Mouse (Mus musculus): ENCODE results near the gene Tmed10. TPM values are rescaled to one million over a fixed set of nuclear protein-coding genes. Genes with fewer than 3 reads are reported as not detected.

Gene Tmed10
- polyA plus RNA-seq, 1 experiment from 2014 or later, result 170 TPM

DNA sequence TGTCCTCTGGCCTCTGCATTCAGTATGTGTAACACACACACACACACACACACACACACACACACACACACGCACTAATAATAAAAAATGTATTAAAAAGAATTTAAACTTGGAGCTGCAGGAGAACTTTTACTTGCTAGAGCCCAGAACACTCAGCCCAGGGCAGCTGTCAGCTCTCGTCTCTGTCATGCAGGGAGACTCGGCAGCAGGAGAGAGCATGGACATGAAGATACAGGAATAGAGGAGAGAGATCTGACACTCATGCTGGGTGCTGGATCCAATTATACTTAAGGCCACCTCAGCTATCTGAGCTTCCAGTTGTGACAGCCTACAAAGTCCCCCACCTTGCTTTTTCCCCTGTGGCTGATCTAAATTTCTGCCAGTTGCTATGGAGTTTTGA is 41.2 kb upstream of the Tmed10 start:
- ATAC-seq, result no peak
- 71% methylated on average over 3 of the region's 3 CpGs for WGBS (ENCODE audit: insufficient replicate concordance)

GRCm38 (mm10) chr12:85411136-85411535 is 36.5 kb upstream of the Tmed10 start:
- H3K9ac ChIP-seq (replicated peaks), result no peak overlapping the region
- H3K27ac ChIP-seq (ENCODE audit: low read depth), result no peak overlapping the region
- H3K27me3 ChIP-seq (ENCODE audit: insufficient read depth, low read length), result no peaks in the 10 kb centered on the region
- peaks cover 4% of the 10 kb centered on the region for H3K9me3 ChIP-seq (ENCODE audit: low read length)
- WGBS (ENCODE audit: insufficient replicate concordance), result 89% methylated on average over 2 of the region's 2 CpGs
- TF ChIP-seq CTCF (IDR thresholded peaks at IDR 0.05; ENCODE audit: low read depth) (no peak), EP300 (IDR thresholded peaks at IDR 0.05; ENCODE audit: low read depth) (no peak)
- no peak overlapping the region for H3K4me3 ChIP-seq (ENCODE audit: low read depth, low read length)
- no peak overlapping the region for H3K4me2 ChIP-seq (ENCODE audit: low read depth, low read length)
- DNase-seq, result no peak
- no peaks in the 10 kb centered on the region for H3K4me1 ChIP-seq (ENCODE audit: insufficient read depth)
- ATAC-seq, result no peak
- no peaks in the 10 kb centered on the region for H3K36me3 ChIP-seq (replicated peaks; ENCODE audit: insufficient read depth, low read length)

More for the DNA sequence above, 41.2 kb upstream of the Tmed10 start:
- Histone ChIP-seq H3K4me1 (ENCODE audit: insufficient read depth) (no peaks in the 10 kb centered on the region), H3K9ac (replicated peaks) (no peak overlapping the region), H3K27ac (ENCODE audit: low read depth) (no peak overlapping the region), H3K4me2 (ENCODE audit: low read depth, low read length) (no peak overlapping the region), H3K4me3 (ENCODE audit: low read depth, low read length) (no peak overlapping the region), H3K27me3 (ENCODE audit: insufficient read depth, low read length) (no peaks in the 10 kb centered on the region), H3K36me3 (replicated peaks; ENCODE audit: insufficient read depth, low read length) (no peaks in the 10 kb centered on the region), H3K9me3 (ENCODE audit: low read length) (peaks cover 4% of the 10 kb centered on the region)
- DNase-seq, result no peak
- TF ChIP-seq CTCF (IDR thresholded peaks at IDR 0.05; ENCODE audit: low read depth) (no peak), EP300 (IDR thresholded peaks at IDR 0.05; ENCODE audit: low read depth) (no peak)

DNA sequence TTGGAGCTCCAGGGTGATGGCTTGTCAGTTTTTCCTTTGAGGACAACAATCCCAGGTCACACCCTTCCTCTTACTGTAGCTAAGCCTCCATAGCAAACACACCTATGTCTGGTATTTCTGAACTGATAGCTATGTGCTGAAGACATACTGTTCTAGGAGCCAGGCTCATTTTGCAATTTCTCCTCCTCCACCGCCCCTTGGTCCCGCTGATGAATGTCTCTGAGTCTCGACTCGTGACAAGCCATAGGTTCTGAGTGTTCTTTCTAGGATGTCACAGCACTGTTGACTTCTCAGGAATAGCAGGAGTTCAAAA is 23.3 kb upstream of the Tmed10 start:
- DNase-seq (no peak), ATAC-seq (no peak; the same call in 1 of the 2 replicates)
- Histone ChIP-seq H3K4me2 (ENCODE audit: low read depth, low read length) (no peak overlapping the region), H3K4me1 (ENCODE audit: insufficient read depth) (peaks cover 9% of the 10 kb centered on the region), H3K27ac (ENCODE audit: low read depth) (no peak overlapping the region), H3K9me3 (ENCODE audit: low read length) (no peaks in the 10 kb centered on the region), H3K36me3 (replicated peaks; ENCODE audit: insufficient read depth, low read length) (no peaks in the 10 kb centered on the region), H3K27me3 (ENCODE audit: insufficient read depth, low read length) (no peaks in the 10 kb centered on the region), H3K9ac (replicated peaks) (no peak overlapping the region), H3K4me3 (ENCODE audit: low read depth, low read length) (no peak overlapping the region)
- no peak for TF ChIP-seq CTCF (IDR thresholded peaks at IDR 0.05; ENCODE audit: low read depth)
- TF ChIP-seq EP300 (IDR thresholded peaks at IDR 0.05; ENCODE audit: low read depth), result no peak
- WGBS (ENCODE audit: insufficient replicate concordance), result 65% methylated on average over 4 of the region's 4 CpGs

DNA sequence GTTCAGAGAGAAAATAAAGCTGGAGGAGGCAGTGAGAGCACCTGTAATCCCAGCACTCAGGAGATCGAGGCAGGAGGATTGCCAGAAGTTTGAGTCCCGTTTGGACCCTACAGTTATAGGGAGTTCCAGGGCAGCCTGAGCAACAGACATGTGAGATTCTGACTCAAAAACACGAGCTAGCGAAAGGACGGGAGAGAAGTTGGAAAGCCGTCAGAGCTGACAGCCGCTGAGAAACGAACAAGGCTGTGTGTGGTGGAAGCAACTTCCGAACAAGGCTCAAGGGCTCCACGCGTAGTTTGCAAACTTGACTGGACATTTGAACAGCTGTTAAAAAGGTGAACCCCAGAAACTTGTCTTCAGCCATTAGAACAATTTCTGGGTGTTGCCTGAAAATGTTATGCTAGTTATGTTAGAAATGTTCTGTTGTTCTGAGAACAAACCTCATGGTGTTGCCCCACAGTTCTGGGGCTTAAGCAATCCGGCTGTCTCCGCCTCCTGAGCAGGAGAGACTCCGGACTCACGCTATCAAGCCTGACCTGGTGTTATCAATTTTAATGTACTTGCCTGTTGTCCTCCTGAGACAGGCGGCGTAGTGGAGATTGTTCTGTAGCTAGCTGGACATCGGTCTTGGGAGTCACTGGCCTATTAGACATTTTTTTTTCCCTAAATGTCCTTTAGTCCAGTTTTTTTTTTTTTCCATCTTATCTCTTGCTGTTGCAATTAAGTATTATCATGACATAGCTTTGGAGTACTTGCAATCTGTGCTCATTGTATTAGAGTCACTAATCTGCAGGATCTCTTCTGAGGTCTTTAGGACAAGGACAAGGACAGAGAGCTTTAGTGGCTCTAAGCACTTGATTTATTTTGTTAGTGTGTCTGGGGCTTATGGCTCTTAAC is 22.7 kb upstream of the Tmed10 start:
- Histone ChIP-seq H3K36me3 (replicated peaks; ENCODE audit: insufficient read depth, low read length) (no peaks in the 10 kb centered on the region), H3K4me3 (ENCODE audit: low read depth, low read length) (no peak overlapping the region), H3K4me2 (ENCODE audit: low read depth, low read length) (peak overlapping the region; percentile 7; the same call in 1 of the 2 replicates), H3K9me3 (ENCODE audit: low read length) (no peaks in the 10 kb centered on the region), H3K4me1 (ENCODE audit: insufficient read depth) (peaks cover 9% of the 10 kb centered on the region), H3K27ac (ENCODE audit: low read depth) (peak overlapping the region; percentile 76), H3K27me3 (ENCODE audit: insufficient read depth, low read length) (no peaks in the 10 kb centered on the region), H3K9ac (replicated peaks) (peak overlapping the region; percentile 21)
- TF ChIP-seq EP300 (IDR thresholded peaks at IDR 0.05; ENCODE audit: low read depth), result no peak
- no peak for TF ChIP-seq CTCF (IDR thresholded peaks at IDR 0.05; ENCODE audit: low read depth)
- 47% methylated on average over 18 of the region's 18 CpGs for WGBS (ENCODE audit: insufficient replicate concordance)
- ATAC-seq (peak; percentile 80), DNase-seq (peak; percentile 73)

DNA sequence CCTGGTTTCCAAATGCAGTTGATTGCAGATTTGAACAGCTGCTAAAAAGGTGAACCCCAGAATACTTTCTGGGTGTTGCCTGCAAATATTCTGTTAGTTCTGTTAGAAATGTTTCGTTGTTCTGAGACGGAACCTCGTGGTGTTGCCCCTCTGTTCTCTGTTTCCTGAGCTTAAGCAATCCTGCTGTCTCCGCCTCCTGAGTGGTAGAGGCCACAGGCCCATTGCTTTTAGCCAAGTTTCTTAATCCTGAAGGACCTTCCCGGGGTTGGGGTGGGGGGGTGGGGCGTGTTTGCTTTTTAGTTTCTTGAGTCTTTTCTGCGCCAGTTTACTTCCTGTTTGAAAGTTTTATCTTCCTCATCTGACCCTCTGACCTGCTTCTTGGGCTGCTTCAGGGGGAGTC is 19.3 kb upstream of the Tmed10 start:
- Histone ChIP-seq H3K4me1 (ENCODE audit: insufficient read depth) (peaks cover 21% of the 10 kb centered on the region), H3K27ac (ENCODE audit: low read depth) (peak overlapping the region; percentile 76), H3K27me3 (ENCODE audit: insufficient read depth, low read length) (no peaks in the 10 kb centered on the region), H3K36me3 (replicated peaks; ENCODE audit: insufficient read depth, low read length) (no peaks in the 10 kb centered on the region), H3K9me3 (ENCODE audit: low read length) (no peaks in the 10 kb centered on the region), H3K4me3 (ENCODE audit: low read depth, low read length) (no peak overlapping the region), H3K4me2 (ENCODE audit: low read depth, low read length) (peak overlapping the region; percentile 42; the same call in 1 of the 2 replicates), H3K9ac (replicated peaks) (no peak overlapping the region)
- 31% methylated on average over 7 of the region's 7 CpGs for WGBS (ENCODE audit: insufficient replicate concordance)
- DNase-seq, result peak; percentile 45
- no peak for ATAC-seq
- TF ChIP-seq CTCF (IDR thresholded peaks at IDR 0.05; ENCODE audit: low read depth) (no peak), EP300 (IDR thresholded peaks at IDR 0.05; ENCODE audit: low read depth) (no peak)

DNA sequence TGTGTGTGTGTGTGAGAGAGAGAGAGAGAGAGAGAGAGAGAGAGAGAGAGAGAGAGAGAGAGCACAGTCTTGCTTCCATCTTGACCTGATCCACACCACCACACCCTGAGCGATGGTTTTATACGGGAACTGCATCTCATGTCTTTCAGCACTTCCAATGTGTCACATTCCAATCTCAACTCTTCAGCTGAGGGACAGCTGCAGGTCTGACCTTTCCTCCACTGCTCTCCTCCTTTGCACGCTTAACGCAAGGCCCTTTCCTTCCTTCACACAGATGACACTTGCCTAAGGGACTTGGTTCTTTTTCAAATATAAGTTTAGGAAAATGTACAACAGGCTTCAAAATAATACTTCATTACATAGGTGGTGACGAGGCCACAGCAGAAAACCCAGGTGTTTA is 18.9 kb upstream of the Tmed10 start:
- DNase-seq (no peak), ATAC-seq (no peak)
- Histone ChIP-seq H3K27me3 (ENCODE audit: insufficient read depth, low read length) (no peaks in the 10 kb centered on the region), H3K9me3 (ENCODE audit: low read length) (no peaks in the 10 kb centered on the region), H3K4me2 (ENCODE audit: low read depth, low read length) (peak overlapping the region; percentile 28; the same call in 1 of the 2 replicates), H3K4me1 (ENCODE audit: insufficient read depth) (peaks cover 25% of the 10 kb centered on the region), H3K4me3 (ENCODE audit: low read depth, low read length) (no peak overlapping the region), H3K9ac (replicated peaks) (no peak overlapping the region), H3K36me3 (replicated peaks; ENCODE audit: insufficient read depth, low read length) (no peaks in the 10 kb centered on the region), H3K27ac (ENCODE audit: low read depth) (peak overlapping the region; percentile 66)
- TF ChIP-seq EP300 (IDR thresholded peaks at IDR 0.05; ENCODE audit: low read depth), result no peak
- no peak for TF ChIP-seq CTCF (IDR thresholded peaks at IDR 0.05; ENCODE audit: low read depth)
- WGBS (ENCODE audit: insufficient replicate concordance), result 74% methylated on average over 5 of the region's 5 CpGs
